Mouse (Mus musculus) forelimb bud, embryonic 11.5 days (tissue): Measurements from ENCODE around the gene Sbds.

ENCODE experiments used
- DNase-seq: peaks from one replicate; pipeline ENCODE4 v3.0.0-alpha.2; 2012; ENCODE audit warnings: low read depth, low spot score

The Sbds gene

DNA sequence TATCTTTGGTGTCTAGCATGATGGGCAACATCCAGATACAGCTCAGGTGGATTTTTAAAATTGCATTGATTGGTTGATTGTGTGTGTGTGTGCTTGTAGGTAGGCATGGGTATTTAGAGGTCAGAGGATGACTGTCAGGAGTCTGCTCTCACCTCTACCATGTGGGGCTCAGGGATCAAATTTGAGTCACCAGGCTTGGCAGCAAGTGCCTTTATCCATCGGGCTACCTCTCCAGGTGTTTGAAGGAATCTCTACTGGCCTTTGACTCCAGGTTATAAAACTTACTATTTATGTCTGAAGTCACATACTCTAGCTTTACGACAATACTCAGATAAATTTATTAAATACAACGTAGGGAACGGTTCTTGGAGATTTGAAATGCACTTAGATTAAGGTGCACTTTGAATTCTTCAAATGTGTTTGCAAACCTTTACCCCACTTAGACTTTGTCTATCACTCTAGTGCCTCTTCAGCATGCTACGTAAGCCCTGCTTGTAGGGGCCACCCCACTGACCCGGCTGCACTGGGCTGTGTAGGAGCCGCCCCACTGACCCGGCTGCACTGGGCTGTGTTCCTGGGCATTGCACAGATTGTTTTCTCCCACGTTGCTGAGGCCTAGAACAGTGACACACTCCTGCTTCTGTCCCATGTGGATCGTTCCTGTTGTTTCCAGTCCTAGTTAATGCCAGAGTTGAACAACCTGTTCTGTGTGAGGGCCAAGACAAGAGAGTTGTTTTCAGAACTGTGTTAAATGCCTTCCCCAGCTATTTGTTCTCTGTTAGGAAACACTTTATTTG is 54.9 kb downstream of the Sbds start:
- DNase-seq, result no peak

DNA sequence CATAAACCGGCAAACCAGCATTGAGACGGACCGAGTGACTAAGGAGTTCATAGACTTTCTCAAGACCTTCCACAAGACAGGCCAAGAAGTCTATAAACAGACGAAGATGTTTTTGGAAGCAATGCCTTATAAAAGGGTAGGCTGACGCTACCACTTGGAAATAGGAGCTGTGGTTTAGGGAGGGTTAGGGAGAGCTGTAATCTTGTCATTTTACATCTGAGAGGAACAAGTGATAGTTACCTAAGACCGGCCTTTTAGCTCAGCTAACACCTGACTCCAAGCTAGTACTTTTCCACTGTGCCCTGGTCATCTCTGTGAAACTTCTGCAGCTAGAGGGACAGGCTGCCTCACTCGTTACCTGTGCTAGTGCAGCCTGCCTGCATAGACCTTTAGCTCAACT is 57.3 kb downstream of the Sbds start:
- no peak for DNase-seq

DNA sequence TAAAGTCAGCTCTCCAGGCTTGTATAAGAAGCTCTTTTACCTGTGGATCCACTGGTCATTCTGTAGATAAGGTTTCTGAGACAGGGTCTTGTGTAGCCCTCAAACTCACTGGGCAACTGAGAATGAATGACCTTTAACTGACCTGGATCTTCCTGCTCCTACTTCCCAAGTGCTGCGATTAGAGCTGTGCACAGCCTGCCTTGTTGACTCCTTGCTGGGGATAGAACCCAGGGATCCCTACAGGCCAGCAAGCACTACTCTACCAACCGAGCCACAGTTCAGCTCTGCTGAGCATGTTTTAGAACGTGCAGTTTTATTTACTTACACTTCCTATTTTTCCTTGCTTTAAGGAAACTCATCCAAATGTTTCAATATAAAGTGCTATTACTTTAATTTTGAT is 57.9 kb downstream of the Sbds start:
- no peak for DNase-seq

DNA sequence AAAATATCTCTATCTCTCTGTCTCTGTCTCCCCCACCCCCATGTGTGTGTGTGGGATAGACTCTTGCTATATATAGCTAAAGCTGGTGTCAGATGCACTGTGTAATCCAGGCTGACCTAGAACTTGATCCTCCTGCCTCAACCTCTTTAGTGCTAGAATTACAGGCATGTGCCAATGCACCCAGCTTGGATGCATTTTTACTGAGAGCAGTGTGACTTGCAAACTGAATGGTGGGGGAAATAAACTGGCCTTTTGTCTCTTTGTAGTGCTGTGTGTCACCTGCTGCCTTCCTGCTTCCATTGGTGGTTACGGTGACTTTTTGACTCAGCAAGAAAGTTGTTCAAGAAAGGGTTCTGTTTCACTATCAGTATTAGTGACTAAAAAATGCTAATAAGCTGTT is 59.0 kb downstream of the Sbds start:
- DNase-seq, result no peak
